8 mouse cellular contexts compared by ENCODE assay signal in the genomic region with DNA sequence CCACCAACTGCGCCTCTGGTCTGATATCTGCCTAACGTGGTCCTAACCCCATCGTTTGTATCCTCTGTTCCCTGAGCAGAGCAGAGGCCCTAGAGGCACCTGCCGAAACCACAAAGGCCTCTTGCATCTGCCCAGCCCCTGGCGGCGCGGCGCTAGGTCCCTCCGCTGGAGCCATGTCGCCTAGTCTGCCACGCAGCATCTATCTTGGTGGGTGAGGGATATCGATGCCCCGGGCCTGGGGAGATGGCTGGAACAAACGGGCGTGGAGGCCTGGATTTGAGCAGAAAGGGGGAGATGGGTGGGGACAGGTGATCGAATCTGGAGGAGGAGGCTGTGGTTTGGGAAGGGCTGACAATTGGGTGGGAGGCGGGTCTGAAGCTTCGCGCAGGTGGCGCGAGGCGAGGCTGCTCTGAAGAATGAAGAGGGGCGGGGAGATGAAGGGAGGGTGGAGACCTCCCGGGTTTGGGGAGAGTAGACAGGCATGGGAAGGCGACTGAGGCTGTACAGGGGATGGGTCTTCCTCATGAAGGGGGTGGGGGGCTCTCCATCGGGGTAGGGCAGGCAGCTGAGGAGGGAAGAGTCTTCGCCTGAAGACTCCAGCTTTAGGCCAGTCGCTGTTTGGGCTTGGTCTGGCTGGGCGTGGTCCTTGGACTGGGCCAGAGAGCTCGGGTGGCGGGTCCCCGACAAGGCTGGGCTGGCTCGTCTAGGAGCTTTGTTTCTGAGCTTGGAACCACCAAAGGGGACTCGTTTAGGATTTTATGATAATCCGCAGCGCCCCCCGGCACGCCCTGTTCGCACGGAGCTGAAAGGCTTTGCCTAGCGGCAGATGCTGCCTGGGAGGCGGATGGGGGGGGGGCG. TPM values are rescaled to one million over a fixed set of nuclear protein-coding genes. Genes with fewer than 3 reads are reported as not detected.
DNase-seq lines count a peak whose midpoint lies in the region; ATAC-seq lines count a peak whose summit lies in the region.

No protein-coding gene starts in this region.

- H3K9ac ChIP-seq in embryonic facial prominence, embryonic 11.5 days (replicated peaks; ENCODE audit: low read length): peak overlapping the region; percentile 59
- peak overlapping the region; percentile 90 for H3K9ac ChIP-seq in hindbrain, embryonic 14.5 days
- H3K9ac ChIP-seq in lung, embryonic 16.5 days (ENCODE audit: low read length): peak overlapping the region; percentile 60
- peak overlapping the region; percentile 59 for H3K9ac ChIP-seq in stomach, embryonic 16.5 days (ENCODE audit: low read length)

- DNase-seq in layer of hippocampus, adult 11-12 months (ENCODE audit: low spot score): peak; percentile 21
- no peak for DNase-seq in layer of hippocampus, adult 8-10 months (ENCODE audit: low spot score in 2 of 2)
- DNase-seq in WW6 (ENCODE audit: low read depth, low spot score): peak; percentile 59
- peak; percentile 60 for DNase-seq in embryonic facial prominence, embryonic 11.5 days (ENCODE audit: low spot score)
- DNase-seq in hindbrain, embryonic 14.5 days (ENCODE audit: low spot score): peak; percentile 61
- DNase-seq in gastrocnemius, adult 8-10 months (ENCODE audit: low spot score in 2 of 2): no peak

- no peaks in the 10 kb centered on the region for H3K36me3 ChIP-seq in embryonic facial prominence, embryonic 11.5 days (replicated peaks; ENCODE audit: control insufficient read depth, insufficient read depth, low read depth, low read length)
- 0 out of 2 replicates have a peak, but pooled peaks cover 8% of the 10 kb centered on the region for H3K36me3 ChIP-seq in hindbrain, embryonic 14.5 days (replicated peaks; ENCODE audit: control insufficient read depth, insufficient read depth)
- no peaks in the 10 kb centered on the region for H3K36me3 ChIP-seq in lung, embryonic 16.5 days (ENCODE audit: control insufficient read depth, insufficient read depth, low read length)
- no peaks in the 10 kb centered on the region for H3K36me3 ChIP-seq in stomach, embryonic 16.5 days (ENCODE audit: control insufficient read depth, insufficient read depth, low read length)

- H3K4me1 ChIP-seq in embryonic facial prominence, embryonic 11.5 days (ENCODE audit: control insufficient read depth, insufficient read depth, low read length): no peaks in the 10 kb centered on the region
- peaks cover 20% of the 10 kb centered on the region for H3K4me1 ChIP-seq in hindbrain, embryonic 14.5 days (replicated peaks; ENCODE audit: control insufficient read depth, insufficient read depth, low read length)
- peaks cover 23% of the 10 kb centered on the region for H3K4me1 ChIP-seq in lung, embryonic 16.5 days (replicated peaks; ENCODE audit: control insufficient read depth, insufficient read depth, low read length)
- peaks cover 24% of the 10 kb centered on the region for H3K4me1 ChIP-seq in stomach, embryonic 16.5 days (ENCODE audit: control insufficient read depth, insufficient read depth, low read length)

- peak overlapping the region; percentile 82 for H3K4me2 ChIP-seq in embryonic facial prominence, embryonic 11.5 days (ENCODE audit: low read depth, low read length)
- peak overlapping the region; percentile 80 for H3K4me2 ChIP-seq in hindbrain, embryonic 14.5 days (replicated peaks)
- H3K4me2 ChIP-seq in lung, embryonic 16.5 days (ENCODE audit: low read depth, low read length): peak overlapping the region; percentile 95
- peak overlapping the region; percentile 97 for H3K4me2 ChIP-seq in stomach, embryonic 16.5 days (ENCODE audit: low read depth, low read length)

- ATAC-seq in embryonic facial prominence, embryonic 11.5 days (replicated peaks; ENCODE audit: insufficient number of reproducible peaks, low FRiP score, low TSS enrichment, low read depth): peak; percentile 31; the same call in 1 of the 2 replicates
- ATAC-seq in hindbrain, embryonic 14.5 days (ENCODE audit: low FRiP score): peak; percentile 71
- ATAC-seq in lung, embryonic 16.5 days (ENCODE audit: low read depth): no peak
- ATAC-seq in stomach, embryonic 16.5 days (ENCODE audit: insufficient read depth, low FRiP score): no peak

- peaks cover 26% of the 10 kb centered on the region for H3K27me3 ChIP-seq in embryonic facial prominence, embryonic 11.5 days (ENCODE audit: control insufficient read depth, insufficient read depth, low read length)
- H3K27me3 ChIP-seq in hindbrain, embryonic 14.5 days (ENCODE audit: control insufficient read depth, insufficient read depth, low read length): no peaks in the 10 kb centered on the region
- peaks cover 41% of the 10 kb centered on the region for H3K27me3 ChIP-seq in lung, embryonic 16.5 days (ENCODE audit: control insufficient read depth, insufficient read depth, low read depth, low read length)
- peaks cover 45% of the 10 kb centered on the region for H3K27me3 ChIP-seq in stomach, embryonic 16.5 days (ENCODE audit: control insufficient read depth, insufficient read depth, low read length)

- peak overlapping the region; percentile 51 for H3K4me3 ChIP-seq in embryonic facial prominence, embryonic 11.5 days (ENCODE audit: low read depth, low read length)
- peak overlapping the region; percentile 73 for H3K4me3 ChIP-seq in hindbrain, embryonic 14.5 days (replicated peaks; ENCODE audit: low read length)
- peak overlapping the region; percentile 52 for H3K4me3 ChIP-seq in lung, embryonic 16.5 days (ENCODE audit: low read length)
- H3K4me3 ChIP-seq in stomach, embryonic 16.5 days (replicated peaks; ENCODE audit: low read length): peak overlapping the region; percentile 56

- under 1% methylated on average over 43 of the region's 43 CpGs for WGBS in embryonic facial prominence, embryonic 11.5 days
- WGBS in hindbrain, embryonic 14.5 days: under 1% methylated on average over 43 of the region's 43 CpGs
- under 1% methylated on average over 43 of the region's 43 CpGs for WGBS in lung, embryonic 16.5 days
- WGBS in stomach, embryonic 16.5 days: under 1% methylated on average over 43 of the region's 43 CpGs

- H3K27ac ChIP-seq in embryonic facial prominence, embryonic 11.5 days (replicated peaks; ENCODE audit: low read depth, low read length): 0 out of 2 replicates have a peak overlapping the region, but pooled peaks have one; percentile 22
- H3K27ac ChIP-seq in hindbrain, embryonic 14.5 days: peak overlapping the region; percentile 95
- no peak overlapping the region for H3K27ac ChIP-seq in lung, embryonic 16.5 days (ENCODE audit: low read length)
- H3K27ac ChIP-seq in stomach, embryonic 16.5 days (ENCODE audit: low read length): no peak overlapping the region

- no peaks in the 10 kb centered on the region for H3K9me3 ChIP-seq in embryonic facial prominence, embryonic 11.5 days (replicated peaks; ENCODE audit: control insufficient read depth, low read length)
- H3K9me3 ChIP-seq in hindbrain, embryonic 14.5 days (ENCODE audit: control insufficient read depth, low read length): no peaks in the 10 kb centered on the region
- H3K9me3 ChIP-seq in lung, embryonic 16.5 days (ENCODE audit: control insufficient read depth, low read length): no peaks in the 10 kb centered on the region
- no peaks in the 10 kb centered on the region for H3K9me3 ChIP-seq in stomach, embryonic 16.5 days (replicated peaks; ENCODE audit: control insufficient read depth, low read length)

RNA-seq across cellular contexts. Expression of a gene that starts 1.3 kb away (rescaled TPM):
- total RNA-seq in layer of hippocampus, adult 8-10 months (2022): 10 to 100 TPM; 23.6 to 33.6 (median 30.8) TPM
- polyA plus RNA-seq in embryonic facial prominence, embryonic 11.5 days (2014; fragmentation: Nextera tagmentation; extraction: Ambion mirVana): 17.6 and 22.2 TPM in 2 replicates
- 202 and 220 TPM in 2 replicates for polyA plus RNA-seq in hindbrain, embryonic 14.5 days (2014; fragmentation: Nextera tagmentation; extraction: Ambion mirVana)
- 4.7 and 4.8 TPM in 2 replicates for polyA plus RNA-seq in lung, embryonic 16.5 days (2015; fragmentation: Nextera tagmentation; extraction: Ambion mirVana)
- 6.8 and 7.2 TPM in 2 replicates for polyA plus RNA-seq in stomach, embryonic 16.5 days (2015; fragmentation: Nextera tagmentation; extraction: Ambion mirVana)
- 1 to 10 TPM in 3 of 4 experiments, under 1 TPM in 1; 0.97 to 1.6 (median 1.4) TPM for total RNA-seq in gastrocnemius, adult 8-10 months (2022)

RNA-seq across cellular contexts. Expression of a gene that starts 46.1 kb away (rescaled TPM):
- total RNA-seq in layer of hippocampus, adult 8-10 months (2022): 1 to 10 TPM; 2.3 to 5.2 (median 3.4) TPM
- 435 and 450 TPM in 2 replicates for polyA plus RNA-seq in embryonic facial prominence, embryonic 11.5 days (2014; fragmentation: Nextera tagmentation; extraction: Ambion mirVana)
- 41.0 and 45.0 TPM in 2 replicates for polyA plus RNA-seq in hindbrain, embryonic 14.5 days (2014; fragmentation: Nextera tagmentation; extraction: Ambion mirVana)
- 280 and 298 TPM in 2 replicates for polyA plus RNA-seq in lung, embryonic 16.5 days (2015; fragmentation: Nextera tagmentation; extraction: Ambion mirVana)
- 161 and 175 TPM in 2 replicates for polyA plus RNA-seq in stomach, embryonic 16.5 days (2015; fragmentation: Nextera tagmentation; extraction: Ambion mirVana)
- total RNA-seq in gastrocnemius, adult 8-10 months (2022): 1 to 10 TPM; 1.5 to 2.2 (median 1.6) TPM

Comparison
In these comparisons a context has a peak if more than half of its experiments do, and no peak if none do; other contexts are left out.
1. DNase-seq: peak in layer of hippocampus, adult 11-12 months (single experiment), WW6 (single experiment), embryonic facial prominence, embryonic 11.5 days (single experiment) and hindbrain, embryonic 14.5 days (single experiment); none in layer of hippocampus, adult 8-10 months (0 of 2) and gastrocnemius, adult 8-10 months (0 of 2).
2. ATAC-seq: peak in embryonic facial prominence, embryonic 11.5 days (single experiment) and hindbrain, embryonic 14.5 days (single experiment); none in lung, embryonic 16.5 days (single experiment) and stomach, embryonic 16.5 days (single experiment).
3. H3K27ac ChIP-seq: peak in embryonic facial prominence, embryonic 11.5 days (single experiment) and hindbrain, embryonic 14.5 days (single experiment); none in lung, embryonic 16.5 days (single experiment) and stomach, embryonic 16.5 days (single experiment).
4. Peak in every context shown above with its lines, with median percentiles within 50 percentile points of each other: H3K4me2 ChIP-seq, H3K4me3 ChIP-seq and H3K9ac ChIP-seq.